Mouse (Mus musculus) brain, embryonic 18.5 days (tissue): Measurements from ENCODE around the gene Dnase2a.

Experiments
- DNase-seq: peaks from one replicate; pipeline ENCODE4 v3.0.0-alpha.2; 2012; ENCODE audit warnings: low read depth, low spot score

Gene Dnase2a

GRCm38 (mm10) chr8:84969241-84970134, 61.1 kb downstream of the Dnase2a start, which contains the start of the genes Gm49661, Prdx2 and Rnaseh2a:
TSS of gene Gm49661 (minus strand) at chr8:84969433.
TSS of gene Prdx2 (plus strand) at chr8:84969587.
TSS of gene Rnaseh2a (minus strand) at chr8:84969767.
- no peak for DNase-seq

DNA sequence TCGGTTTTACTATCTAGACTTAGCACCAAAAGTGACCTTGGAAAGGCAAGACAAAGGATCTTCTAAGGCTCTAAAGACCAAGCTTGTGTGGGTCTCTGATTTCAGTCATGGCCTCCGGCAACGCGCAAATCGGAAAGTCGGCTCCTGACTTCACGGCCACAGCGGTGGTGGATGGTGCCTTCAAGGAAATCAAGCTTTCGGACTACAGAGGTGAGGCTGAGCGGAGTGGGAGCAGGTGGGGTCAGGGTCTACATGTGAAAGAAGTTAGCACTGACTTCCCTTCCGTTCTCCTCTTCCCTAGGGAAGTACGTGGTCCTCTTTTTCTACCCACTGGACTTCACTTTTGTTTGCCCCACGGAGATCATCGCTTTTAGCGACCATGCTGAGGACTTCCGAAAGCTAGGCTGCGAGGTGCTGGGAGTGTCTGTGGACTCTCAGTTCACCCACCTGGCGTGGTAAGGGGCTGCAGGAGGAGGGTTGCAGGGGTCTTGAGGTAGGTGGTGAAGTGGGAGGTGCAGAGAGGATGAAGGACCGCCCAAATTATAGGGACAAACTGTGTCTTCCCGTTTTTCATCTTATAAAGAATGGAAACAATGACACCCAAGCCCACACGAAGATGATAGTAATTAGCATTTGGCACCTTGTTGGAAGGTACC, 61.9 kb downstream of the Dnase2a start:
- DNase-seq: no peak

DNA sequence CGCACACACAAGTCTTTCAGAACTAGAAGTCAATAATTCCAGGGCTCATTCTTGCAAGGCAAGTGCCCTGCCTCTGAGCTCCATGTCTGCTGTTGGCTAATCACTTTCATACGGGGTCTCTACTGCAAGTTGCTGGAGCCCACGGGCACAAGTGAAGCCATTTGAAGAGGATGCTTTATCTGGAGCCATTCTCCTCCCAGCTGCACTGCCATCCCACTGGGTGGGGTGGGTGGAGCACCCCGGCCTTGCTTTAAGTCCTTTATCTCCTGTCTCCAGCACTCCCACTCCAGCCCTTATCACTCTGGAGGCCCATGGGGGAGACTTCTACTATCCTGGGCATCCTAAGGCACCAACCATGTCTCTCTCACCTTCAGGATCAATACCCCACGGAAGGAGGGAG, 62.6 kb downstream of the Dnase2a start:
- no peak for DNase-seq
